Mouse (Mus musculus) brain, embryonic 14.5 days (tissue): ENCODE measurements at regions not wholly inside any gene's neighbourhood (a gene's known extent, or its start where the extent isn't known, plus 50 kb on each side); places are given as distances from the start of the nearest gene placed in this dataset.

ENCODE experiments used
- DNase-seq: peaks from one replicate; pipeline ENCODE4 v3.0.0-alpha.2; 2011; ENCODE audit warnings: low read depth
- CTCF ChIP-seq: fragments of 200-500 bp; IDR thresholded peaks from 2 replicates; pipeline ENCODE4 v1.5.1; 2012; ENCODE audit warnings: inconsistent platforms, mild to moderate bottlenecking, moderate library complexity, borderline replicate concordance; ENCODE audit not compliant: insufficient read depth, insufficient read length; ENCODE audit errors: extremely low read depth
- POLR2A ChIP-seq: fragments of 200-500 bp; IDR thresholded peaks from 2 replicates; pipeline ENCODE4 v1.6.1; 2012; ENCODE audit warnings: mild to moderate bottlenecking, inconsistent platforms, borderline replicate concordance; ENCODE audit not compliant: poor library complexity, insufficient read depth, insufficient read length, severe bottlenecking; ENCODE audit errors: extremely low read depth

DNA sequence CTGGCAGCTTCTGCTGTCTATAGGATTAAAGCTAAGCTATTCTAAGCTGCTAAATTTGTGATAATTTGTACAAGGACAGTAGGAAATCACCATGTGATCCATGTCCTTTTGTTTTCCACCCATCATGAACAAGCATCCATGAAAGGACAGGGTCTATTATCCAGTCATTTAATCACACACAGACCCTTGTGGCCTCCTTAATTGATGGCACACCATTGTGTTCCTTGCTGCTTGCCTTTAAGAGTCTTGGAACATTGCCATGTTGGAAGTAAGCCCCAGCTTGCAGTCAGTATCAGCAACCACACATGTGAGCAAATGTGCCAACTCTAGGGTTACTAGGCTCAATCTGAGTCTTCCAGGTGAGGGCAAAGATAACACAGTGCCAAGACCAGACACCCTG, 608.7 kb downstream of the Hs3st4 start:
- no peak for TF ChIP-seq CTCF
- DNase-seq = peak; percentile 78

DNA sequence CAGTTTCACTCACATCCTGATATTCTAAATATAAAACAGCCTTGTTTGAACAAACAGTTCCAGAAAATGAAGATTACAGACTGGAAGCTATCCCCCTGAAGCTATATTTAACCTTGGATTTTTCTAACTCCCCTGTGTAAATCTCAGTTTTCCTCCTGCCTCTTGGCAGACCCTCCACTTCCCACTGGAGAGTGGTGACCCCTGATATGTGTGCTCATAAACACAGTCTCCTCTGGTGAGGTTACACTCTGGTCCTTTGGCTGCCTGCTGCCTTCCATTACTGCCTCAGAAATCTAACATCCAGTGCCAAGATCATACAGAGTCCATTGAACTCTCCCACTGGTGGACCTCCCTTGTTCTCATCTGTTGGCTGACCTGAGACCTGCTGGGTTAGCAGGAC, 610.8 kb downstream of the Hs3st4 start:
- no peak for TF ChIP-seq POLR2A
- no peak for TF ChIP-seq CTCF
- DNase-seq = peak; percentile 11

DNA sequence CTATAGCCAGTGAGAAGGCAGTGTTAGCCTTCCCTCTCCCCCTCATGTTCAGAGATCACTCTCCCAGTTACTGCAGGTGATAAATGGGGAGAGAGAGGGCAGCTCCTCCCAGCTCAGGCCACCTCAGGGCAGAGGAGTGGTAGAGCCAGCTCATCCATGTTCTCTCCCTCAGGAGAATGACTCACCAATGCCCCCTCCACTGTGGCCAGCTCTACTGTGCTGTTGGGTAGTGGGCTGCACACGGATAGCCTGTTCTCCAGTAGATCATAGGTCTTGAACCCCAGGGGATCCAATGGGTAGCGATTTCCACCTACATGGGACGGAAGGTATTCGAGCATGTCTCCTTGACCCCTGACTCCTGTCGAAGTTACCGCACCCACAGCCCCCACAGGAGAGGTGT, 618.1 kb downstream of the Hs3st4 start:
- no peak for DNase-seq
- TF ChIP-seq CTCF = no peak

DNA sequence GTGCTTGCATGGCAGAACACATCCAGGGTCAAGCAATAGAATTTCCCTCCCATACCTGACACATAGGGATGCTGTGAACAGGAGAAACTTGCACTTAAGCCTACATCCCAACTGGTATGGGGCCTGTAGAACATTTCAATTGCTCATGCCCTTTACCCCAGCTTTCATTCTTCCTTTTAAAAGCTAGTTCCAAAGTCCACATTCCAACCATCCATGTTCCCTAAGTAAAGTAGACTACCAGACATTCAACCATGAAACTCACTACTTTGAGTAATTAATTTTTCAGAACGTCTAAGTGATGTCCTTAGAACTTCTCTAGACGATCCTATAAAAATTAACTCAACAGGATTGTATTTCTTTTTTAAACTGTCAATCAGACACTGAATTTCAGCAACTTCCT, 621.9 kb downstream of the Hs3st4 start:
- TF ChIP-seq CTCF = no peak
- no peak for TF ChIP-seq POLR2A
- DNase-seq = no peak

DNA sequence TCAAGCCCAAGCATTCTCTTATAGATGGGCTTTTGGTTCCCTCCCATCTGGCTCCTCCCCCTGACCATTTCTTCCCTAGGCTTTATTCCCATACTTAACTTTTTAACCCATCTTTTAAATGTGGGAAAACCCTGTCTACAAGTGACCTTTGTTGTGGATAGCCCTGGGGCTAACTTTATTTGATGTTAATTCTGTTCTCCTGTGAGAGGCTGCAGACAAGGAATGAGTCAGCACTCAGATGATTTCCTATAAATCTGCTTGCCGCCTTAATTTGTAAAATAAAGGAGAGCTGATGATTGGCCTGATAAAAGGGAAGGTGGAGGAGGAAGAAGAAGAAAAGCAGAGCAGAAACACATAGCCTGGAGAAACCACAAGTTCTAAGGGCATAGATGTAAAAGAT, 623.3 kb downstream of the Hs3st4 start:
- no peak for TF ChIP-seq CTCF
- TF ChIP-seq POLR2A = no peak
- no peak for DNase-seq

DNA sequence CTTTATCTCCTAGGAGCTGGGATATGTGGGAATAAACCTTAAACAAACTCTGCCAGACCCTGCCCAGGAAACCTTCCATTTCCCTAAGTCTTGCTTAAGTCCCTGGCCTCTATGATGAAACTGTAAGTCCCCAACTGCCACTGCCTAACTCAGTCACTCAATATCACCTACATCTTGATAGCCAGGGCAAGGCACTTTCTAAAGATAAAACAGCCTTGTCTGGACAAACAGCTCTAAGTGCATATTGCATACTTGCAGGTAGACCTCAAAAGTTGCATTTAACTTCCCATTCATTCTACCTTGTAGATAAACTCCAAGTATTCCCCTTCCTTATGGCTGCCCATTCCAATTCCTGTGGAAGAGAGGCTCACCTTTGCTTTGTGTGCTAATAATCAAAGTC, 624.4 kb downstream of the Hs3st4 start:
- no peak for DNase-seq
- TF ChIP-seq POLR2A (no peak), CTCF (no peak)

DNA sequence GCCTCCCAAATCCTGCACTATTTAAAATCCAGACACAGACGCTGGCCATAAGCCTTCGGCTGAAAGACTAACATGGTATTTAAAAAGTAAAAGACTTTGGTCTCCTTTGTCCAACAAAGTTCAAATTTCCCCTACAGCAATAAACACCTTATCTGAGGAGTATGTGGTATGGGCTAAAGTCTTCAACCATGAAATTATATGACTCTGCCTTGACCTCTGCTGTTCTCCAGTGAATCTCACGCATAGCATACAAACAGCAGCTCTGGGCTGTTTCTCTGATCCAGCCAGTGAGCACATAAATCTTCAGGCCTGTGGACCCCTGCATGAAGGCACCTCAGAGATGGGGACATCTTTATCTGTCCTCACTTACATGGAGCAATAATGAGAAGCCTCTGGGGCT, 627.8 kb downstream of the Hs3st4 start:
- no peak for DNase-seq
- TF ChIP-seq CTCF (no peak), POLR2A (no peak)

DNA sequence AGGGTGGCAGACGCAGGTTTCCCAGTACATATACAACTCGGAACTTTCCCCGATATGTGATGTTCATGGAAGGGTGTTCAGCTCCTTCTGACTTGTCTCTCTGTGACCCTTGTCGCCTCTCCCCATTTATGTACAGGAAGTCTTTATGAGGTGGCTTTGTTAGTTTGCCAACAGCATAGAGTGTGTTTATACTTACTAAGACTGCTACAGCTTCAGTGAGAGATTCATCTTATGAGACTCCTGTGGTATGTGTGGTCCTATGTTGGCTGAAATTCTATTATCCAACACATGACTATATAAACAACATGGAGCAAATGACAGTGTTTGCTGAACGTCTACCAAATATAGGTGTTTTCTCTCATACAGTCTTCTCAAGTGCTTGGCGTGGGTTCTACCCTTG, 664.5 kb downstream of the Hs3st4 start:
- TF ChIP-seq POLR2A = no peak
- TF ChIP-seq CTCF = no peak
- no peak for DNase-seq

DNA sequence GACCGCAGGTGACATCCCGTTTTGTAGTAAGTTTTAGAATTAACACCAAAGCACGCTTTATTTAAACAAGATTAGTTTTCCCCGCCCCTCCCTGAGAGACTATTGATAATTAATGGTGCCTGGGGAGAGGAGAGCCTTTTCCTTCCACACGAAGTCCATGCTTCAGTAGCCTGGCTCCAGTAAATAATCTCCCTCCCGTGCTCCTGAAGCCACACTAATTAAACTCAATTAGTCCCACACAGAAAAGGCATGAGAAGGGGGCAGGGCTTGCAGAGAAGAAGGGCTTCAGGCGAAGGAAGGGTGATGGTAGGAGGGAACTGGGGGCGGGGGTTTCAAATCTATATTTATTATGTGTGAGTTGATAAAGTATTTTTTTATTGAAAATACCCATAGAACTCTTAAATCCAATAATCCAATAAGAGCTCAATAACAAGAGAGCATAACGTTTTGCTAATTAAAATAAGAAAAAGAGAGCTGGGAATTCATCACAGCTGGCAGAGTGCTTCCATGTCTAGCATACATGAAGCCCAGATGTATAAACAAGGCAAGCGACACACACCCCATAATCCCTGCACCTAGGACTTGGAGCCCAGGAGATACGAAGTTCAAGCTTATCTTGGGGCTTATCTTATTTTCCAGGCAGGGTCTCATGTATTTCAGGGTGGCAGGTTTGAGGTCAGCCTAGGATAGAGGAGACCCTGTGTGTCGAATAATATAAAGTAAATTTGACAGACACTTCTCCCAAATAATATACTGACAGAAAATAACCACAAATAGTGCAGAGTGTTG, 684.7 kb downstream of the Hs3st4 start:
- DNase-seq = peak; percentile 80
- TF ChIP-seq CTCF (no peak), POLR2A (no peak)

DNA sequence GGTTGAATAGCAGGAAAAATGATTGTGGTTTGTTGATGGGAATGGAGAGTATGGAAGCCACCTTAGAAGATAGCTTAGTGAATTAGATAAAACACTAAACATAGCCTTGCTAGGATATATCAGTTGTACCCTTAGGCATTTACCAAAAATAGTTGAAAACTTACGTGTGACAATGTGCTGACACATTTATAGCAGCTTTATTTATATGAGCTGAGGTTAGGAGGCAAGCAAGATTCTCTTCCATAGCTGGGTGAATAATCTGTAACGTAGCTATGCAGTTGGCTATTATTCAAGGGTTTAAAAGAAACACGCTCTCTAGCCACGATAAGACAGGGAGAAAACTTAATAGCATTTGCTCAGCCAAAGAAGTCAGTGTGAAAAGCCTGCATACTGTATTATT, 685.4 kb downstream of the Hs3st4 start:
- TF ChIP-seq POLR2A = no peak
- no peak for TF ChIP-seq CTCF
- peak; percentile 24 for DNase-seq

DNA sequence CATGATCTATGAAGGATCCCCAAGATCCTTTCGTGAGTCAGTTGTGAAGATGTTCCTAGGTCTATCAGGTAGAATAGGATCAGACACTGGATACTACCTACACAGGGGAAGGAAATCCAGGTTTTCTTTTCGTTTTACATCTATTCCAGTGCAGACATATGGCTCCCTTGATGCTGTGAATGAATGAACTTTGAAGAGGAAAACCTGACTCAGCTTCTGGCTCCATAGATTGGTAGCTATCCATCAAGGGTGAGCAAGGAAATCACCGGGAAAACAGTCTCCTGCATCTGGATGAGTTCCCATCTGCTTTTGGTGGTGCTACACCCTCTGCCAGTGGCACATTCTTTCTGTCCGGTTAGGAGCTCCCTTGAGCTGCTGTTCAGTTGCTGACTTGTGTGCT, 687.8 kb downstream of the Hs3st4 start:
- no peak for DNase-seq
- no peak for TF ChIP-seq CTCF
- TF ChIP-seq POLR2A = no peak

DNA sequence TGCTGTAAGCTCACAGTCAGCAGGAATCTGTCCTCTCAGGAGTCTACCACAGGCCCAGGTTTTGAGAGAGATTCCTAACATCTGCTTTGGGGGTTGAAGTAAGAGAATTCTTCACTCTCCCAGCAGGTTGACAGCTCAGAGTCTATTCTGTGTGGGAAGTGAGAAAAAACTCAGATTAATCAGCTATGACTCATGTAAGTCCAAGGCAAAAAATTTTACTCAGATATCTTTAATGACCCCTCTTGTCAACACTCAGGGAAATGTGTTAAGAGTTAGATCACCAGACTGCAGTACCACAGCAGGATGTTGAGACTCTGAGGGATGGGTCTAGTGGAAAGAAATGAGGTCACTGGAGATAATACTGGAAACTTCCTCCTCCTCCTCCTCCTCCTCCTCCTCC, 688.4 kb downstream of the Hs3st4 start:
- TF ChIP-seq CTCF (no peak), POLR2A (no peak)
- no peak for DNase-seq
